Mouse (Mus musculus) midbrain, embryonic 16.5 days (tissue): ENCODE data around the gene Spaca4. TPM values are rescaled to one million over a fixed set of nuclear protein-coding genes. Genes with fewer than 3 reads are reported as not detected.

ENCODE experiments used
- ATAC-seq: fragments of 200-750 bp; cut with Nextera tagmentation; 2 replicates; pipeline ENCODE4 v1.8.0; 2017; ENCODE audit warnings: moderate TSS enrichment
- H3K27ac ChIP-seq: fragments of 300-500 bp; sonication (generic); 2 replicates; pipeline ENCODE4 v1.5.1; 2014; ENCODE audit warnings: mild to moderate bottlenecking, low read length, mixed read lengths
- H3K27me3 ChIP-seq: fragments of 300-500 bp; sonication (generic); 2 replicates; pipeline ENCODE4 v1.6.1; 2014; ENCODE audit warnings: low read depth, low read length, mixed read lengths; ENCODE audit not compliant: control insufficient read depth, insufficient read depth
- H3K36me3 ChIP-seq: fragments of 300-500 bp; sonication (generic); 2 replicates; pipeline ENCODE4 v1.6.1; 2014; ENCODE audit warnings: mild to moderate bottlenecking, low read length, moderate library complexity, mixed read lengths; ENCODE audit not compliant: control insufficient read depth, insufficient read depth
- H3K4me1 ChIP-seq: fragments of 300-500 bp; sonication (generic); 2 replicates; pipeline ENCODE4 v1.6.1; 2014; ENCODE audit warnings: mild to moderate bottlenecking, low read length, mixed read lengths; ENCODE audit not compliant: control insufficient read depth, insufficient read depth
- H3K4me2 ChIP-seq: fragments of 300-500 bp; sonication (generic); 2 replicates; pipeline ENCODE4 v1.6.1; 2014; ENCODE audit warnings: mild to moderate bottlenecking, low read length, mixed read lengths
- H3K4me3 ChIP-seq: fragments of 300-500 bp; sonication (generic); 2 replicates; pipeline ENCODE4 v1.5.1; 2014; ENCODE audit warnings: low read depth, mild to moderate bottlenecking, low read length, moderate library complexity, mixed read lengths
- H3K9ac ChIP-seq: fragments of 300-500 bp; sonication (generic); 2 replicates; pipeline ENCODE4 v1.6.1; 2014; ENCODE audit warnings: low read depth, low read length, mixed read lengths
- H3K9me3 ChIP-seq: fragments of 300-500 bp; sonication (generic); replicated peaks from 2 replicates; pipeline ENCODE4 v1.6.1; 2014; ENCODE audit warnings: mild to moderate bottlenecking, low read length, mixed read lengths; ENCODE audit not compliant: control insufficient read depth, poor library complexity, severe bottlenecking
- WGBS: fragments of 180-500 bp; shearing (Covaris S2); extraction: QIAGEN DNeasy Blood & Tissue Kit; methylation state at CpG from one replicate; pipeline ENCODE4 v1.1.7; 2014; 5-methylcytosine and 5-hydroxymethylcytosine counted together
- polyA plus RNA-seq: library from polyadenylated mRNA; unstranded; fragments of >200 nt; fragmentation: Nextera tagmentation; extraction: Ambion mirVana; gene quantifications from 2 replicates; pipeline ENCODE4 v1.2.1, GENCODE M21; 2015

Spaca4 gene
- polyA plus RNA-seq, 1 experiment from 2014 or later, result not detected

DNA sequence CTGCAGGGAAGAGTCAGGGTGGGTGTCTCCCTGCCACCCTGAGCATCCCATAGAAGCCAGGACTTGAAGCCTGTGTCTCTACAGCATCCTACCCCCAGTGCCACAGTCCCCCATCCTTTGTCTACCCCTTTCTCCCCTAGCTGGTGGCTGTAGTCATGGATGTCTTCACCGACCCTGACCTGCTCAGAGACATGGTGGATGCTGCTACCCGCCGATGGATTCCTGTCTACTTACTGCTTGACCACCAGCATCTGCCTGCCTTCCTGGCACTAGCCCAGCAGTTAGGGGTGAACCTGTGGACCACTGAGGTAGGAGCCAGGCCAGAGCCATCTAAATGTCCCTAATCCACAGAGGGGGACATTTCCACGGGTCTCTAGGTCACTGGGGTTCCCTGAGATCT is 2.3 kb downstream of the Spaca4 start:
- H3K27me3 ChIP-seq, result no peaks in the 10 kb centered on the region
- no peaks in the 10 kb centered on the region for H3K9me3 ChIP-seq
- no peak overlapping the region for H3K4me2 ChIP-seq
- H3K36me3 ChIP-seq, result peaks cover 26% of the 10 kb centered on the region
- peaks cover 14% of the 10 kb centered on the region for H3K4me1 ChIP-seq
- no peak for ATAC-seq
- no peak overlapping the region for H3K27ac ChIP-seq
- H3K9ac ChIP-seq, result no peak overlapping the region
- 97% methylated on average over 4 of the region's 4 CpGs for WGBS
- H3K4me3 ChIP-seq, result no peak overlapping the region

DNA sequence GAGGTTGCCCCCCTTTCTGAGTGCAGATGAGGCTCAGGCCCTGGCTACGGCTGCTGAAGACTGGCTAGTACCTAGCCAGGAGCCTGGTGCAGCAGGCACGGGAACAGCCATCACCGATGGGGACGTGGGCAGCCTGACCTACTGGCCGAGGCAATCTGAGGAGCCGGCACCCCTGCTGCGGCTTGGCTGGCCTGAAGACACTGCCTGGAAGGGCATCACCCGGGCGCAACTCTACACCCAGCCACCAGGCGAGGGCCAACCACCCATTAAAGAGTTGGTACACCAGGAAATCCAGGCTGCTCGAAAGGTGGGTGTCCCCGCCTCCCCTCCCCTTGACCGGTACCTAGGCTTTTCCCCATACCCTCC is 3.3 kb downstream of the Spaca4 start:
- no peak for ATAC-seq
- Histone ChIP-seq H3K36me3 (peaks cover 26% of the 10 kb centered on the region), H3K4me3 (no peak overlapping the region), H3K9ac (0 out of 2 replicates have a peak overlapping the region, but pooled peaks have one; percentile 20), H3K9me3 (no peaks in the 10 kb centered on the region), H3K4me1 (peaks cover 14% of the 10 kb centered on the region), H3K27me3 (no peaks in the 10 kb centered on the region), H3K4me2 (no peak overlapping the region), H3K27ac (no peak overlapping the region)
- 83% methylated on average over 13 of the region's 13 CpGs for WGBS

DNA sequence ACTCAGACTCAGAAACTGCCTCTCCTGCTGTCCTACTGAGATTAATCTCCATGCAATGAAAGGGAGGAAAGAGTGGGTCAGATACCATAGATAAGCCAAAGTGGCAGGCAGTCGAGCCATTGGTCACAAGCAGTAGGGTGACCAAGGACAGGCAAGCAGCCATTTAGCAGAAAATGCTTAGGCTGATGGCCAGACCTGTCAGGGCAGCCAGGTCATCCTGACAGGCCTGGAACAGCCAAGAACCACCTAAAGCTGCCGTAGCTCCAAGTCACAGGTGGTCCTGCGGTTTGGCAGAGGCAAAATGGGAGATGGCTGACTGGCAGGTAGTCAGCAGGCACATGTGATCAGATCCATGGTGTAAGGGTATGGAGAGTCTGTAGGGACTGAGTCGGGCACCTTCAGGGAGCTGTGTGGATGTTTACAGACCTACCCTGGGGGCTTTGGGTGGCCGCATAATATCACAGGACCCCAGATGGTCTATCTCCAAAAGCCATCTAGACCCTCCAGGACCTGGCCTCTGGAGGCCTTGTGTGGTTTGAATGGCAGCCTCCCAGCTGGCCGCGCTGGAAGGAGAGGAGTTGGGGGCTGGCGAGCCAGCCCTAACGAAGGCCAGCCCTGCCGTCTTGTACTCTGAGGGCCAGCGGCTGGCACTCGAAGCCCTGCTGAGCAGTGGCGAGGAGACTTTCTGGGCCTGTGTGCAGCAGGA is 3.8 kb downstream of the Spaca4 start:
- 58% methylated on average over 13 of the region's 13 CpGs for WGBS
- Histone ChIP-seq H3K27ac (no peak overlapping the region), H3K9me3 (no peaks in the 10 kb centered on the region), H3K9ac (no peak overlapping the region), H3K4me2 (no peak overlapping the region), H3K36me3 (peaks cover 26% of the 10 kb centered on the region), H3K27me3 (no peaks in the 10 kb centered on the region), H3K4me1 (peaks cover 19% of the 10 kb centered on the region), H3K4me3 (no peak overlapping the region)
- ATAC-seq, result no peak

DNA sequence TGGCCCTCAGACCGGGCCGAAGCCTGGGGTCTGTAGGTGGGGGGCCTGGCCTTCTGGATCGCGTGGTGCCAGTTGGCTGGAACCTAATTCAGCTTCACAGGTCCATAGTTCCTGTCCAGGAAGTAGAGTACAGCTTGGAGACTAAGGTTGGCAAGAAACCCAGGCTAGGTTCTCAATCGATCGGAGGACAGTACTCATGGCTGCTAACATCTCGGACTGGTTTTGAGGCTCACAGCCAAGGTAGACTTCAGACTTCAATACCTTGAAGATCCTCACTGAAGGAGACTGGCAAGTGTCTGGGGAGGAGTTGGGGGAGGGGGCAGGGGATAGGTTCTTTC is 4.4 kb downstream of the Spaca4 start:
- Histone ChIP-seq H3K27ac (no peak overlapping the region), H3K4me2 (no peak overlapping the region), H3K36me3 (peaks cover 26% of the 10 kb centered on the region), H3K27me3 (no peaks in the 10 kb centered on the region), H3K4me3 (no peak overlapping the region), H3K9me3 (no peaks in the 10 kb centered on the region), H3K4me1 (peaks cover 25% of the 10 kb centered on the region), H3K9ac (no peak overlapping the region)
- WGBS, result 83% methylated on average over 7 of the region's 7 CpGs
- no peak for ATAC-seq

DNA sequence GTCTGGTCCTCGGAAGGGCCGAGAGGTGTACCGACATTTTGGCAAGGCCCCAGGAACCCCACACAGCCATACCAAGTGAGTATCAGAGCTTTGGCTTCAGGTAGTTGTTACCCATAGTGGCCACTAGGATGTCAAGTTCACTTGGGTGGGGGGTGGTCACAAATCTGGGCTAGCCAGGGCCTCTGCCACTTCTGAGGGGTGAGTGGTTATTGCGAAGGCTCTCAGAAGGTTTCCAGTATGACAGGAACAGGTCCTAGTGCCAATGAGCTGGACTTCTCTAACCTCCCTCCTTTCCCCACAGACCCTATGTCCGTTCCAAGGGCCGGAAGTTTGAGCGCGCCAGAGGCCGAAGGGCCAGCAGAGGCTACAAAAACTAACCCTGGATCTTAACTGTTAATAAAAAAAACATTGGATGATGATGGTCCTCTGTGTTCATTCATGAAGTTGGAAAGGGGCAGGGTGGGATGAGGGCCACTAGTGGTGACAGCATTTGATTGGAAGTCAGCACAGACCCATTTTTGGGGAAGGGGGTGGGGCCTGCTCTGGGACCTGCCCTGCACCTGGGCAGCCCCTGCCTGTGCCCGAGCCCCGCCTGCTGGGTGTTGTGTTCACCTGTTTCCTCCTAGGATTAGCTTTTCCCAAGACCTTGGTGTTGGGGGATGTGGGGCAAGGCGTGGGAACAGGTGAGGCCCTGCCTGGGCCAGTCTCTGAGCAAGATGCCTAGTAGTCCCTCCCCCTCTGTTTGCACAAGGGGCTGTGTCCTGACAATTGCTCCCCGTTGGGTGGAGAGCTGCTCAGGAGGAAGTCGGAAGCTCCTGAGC is 5.0 kb downstream of the Spaca4 start, which contains the start of gene Fam83e:
TSS of gene Fam83e (plus strand) at position 800 of the 821 bp plus-strand sequence.
- Histone ChIP-seq H3K36me3 (peaks cover 26% of the 10 kb centered on the region), H3K27ac (no peak within 1 kb of the TSS), H3K4me1 (peaks cover 31% of the 10 kb centered on the region), H3K9ac (no peak within 1 kb of the TSS), H3K27me3 (no peaks in the 10 kb centered on the region), H3K4me3 (no peak within 1 kb of the TSS), H3K4me2 (no peak within 1 kb of the TSS), H3K9me3 (no peaks in the 10 kb centered on the region)
- ATAC-seq, result no peak
- 82% methylated on average over 13 of the region's 14 CpGs for WGBS

DNA sequence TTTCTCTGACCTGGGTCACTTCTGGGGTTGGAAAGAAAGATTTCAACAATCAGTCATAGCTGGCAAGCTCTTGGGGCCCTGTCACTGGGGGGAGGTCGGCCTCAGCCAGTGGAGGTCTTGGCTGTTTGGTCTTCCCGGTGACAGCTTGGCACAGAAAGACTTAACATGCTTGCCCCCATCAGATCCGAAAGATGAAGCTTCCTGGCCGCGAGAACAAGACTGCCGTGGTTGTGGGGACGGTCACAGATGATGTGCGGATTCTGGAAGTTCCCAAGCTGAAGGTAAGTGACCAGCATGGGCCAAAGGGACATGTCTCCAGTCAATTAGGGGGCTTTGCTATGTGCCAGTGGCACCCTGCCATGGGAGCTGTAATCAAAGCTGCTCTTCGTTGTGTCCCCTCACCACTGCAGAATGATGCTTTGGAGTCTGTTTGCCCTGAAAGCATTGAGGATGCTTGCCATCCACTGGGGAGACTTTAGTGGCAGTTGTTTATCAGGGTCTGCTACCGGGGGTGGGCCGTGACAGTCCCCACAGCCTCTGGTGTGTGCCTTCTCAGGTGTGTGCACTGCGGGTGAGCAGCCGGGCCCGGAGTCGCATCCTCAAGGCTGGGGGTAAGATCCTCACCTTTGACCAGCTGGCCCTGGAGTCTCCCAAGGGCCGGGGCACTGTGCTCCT is 5.7 kb downstream of the Spaca4 start:
- WGBS, result 91% methylated on average over 15 of the region's 16 CpGs
- Histone ChIP-seq H3K9ac (0 out of 2 replicates have a peak overlapping the region, but pooled peaks have one; percentile 30), H3K4me2 (no peak overlapping the region), H3K4me3 (no peak overlapping the region), H3K36me3 (peaks cover 24% of the 10 kb centered on the region), H3K27ac (no peak overlapping the region), H3K4me1 (peaks cover 35% of the 10 kb centered on the region), H3K9me3 (no peaks in the 10 kb centered on the region), H3K27me3 (no peaks in the 10 kb centered on the region)
- ATAC-seq, result no peak

DNA sequence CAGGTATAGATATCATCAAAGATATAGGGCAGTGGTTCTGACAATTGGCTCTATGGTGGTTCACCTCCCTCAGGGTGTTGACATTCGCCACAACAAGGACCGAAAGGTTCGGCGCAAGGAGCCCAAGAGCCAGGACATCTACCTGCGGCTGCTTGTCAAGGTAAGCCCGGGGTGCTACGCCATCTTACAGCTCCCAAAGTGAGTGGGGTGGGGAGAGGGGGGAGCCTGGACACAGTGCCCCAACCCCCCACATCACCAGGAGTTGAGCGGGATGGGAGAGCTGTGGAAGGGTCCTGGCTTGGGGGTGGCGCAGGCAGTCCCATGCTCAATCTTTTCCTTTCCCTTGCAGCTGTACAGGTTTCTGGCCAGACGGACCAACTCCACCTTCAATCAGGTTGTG is 6.4 kb downstream of the Spaca4 start:
- no peaks in the 10 kb centered on the region for H3K27me3 ChIP-seq
- no peak for ATAC-seq

DNA sequence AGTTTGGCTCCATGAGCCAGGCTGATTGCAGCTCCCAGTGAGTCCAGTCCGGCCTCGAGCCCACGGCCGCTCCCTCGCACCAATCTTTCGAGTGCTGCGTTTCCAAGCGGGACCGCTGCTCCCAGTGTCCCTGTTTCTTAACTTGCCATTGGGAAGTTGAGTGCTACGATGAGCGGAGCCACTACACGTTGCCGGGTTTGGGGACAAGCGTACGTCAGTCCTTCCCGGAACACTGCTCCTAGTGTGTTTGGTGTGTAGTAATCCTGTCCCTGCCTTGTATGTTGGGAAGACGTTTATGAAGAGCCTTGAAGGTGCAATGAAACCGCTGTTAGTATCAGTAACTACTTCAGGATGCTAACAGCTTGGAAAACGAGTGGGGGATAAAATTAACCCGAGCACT is 7.3 kb downstream of the Spaca4 start:
- ATAC-seq, result no peak
- H3K36me3 ChIP-seq, result peaks cover 22% of the 10 kb centered on the region
- no peaks in the 10 kb centered on the region for H3K9me3 ChIP-seq
- peak overlapping the region; percentile 78 for H3K4me3 ChIP-seq
- peak overlapping the region; percentile 94 for H3K27ac ChIP-seq
- WGBS, result under 1% methylated on average over 20 of the region's 20 CpGs
- H3K4me2 ChIP-seq, result peak overlapping the region; percentile 79
- H3K4me1 ChIP-seq, result peaks cover 43% of the 10 kb centered on the region
- peak overlapping the region; percentile 92 for H3K9ac ChIP-seq
- no peaks in the 10 kb centered on the region for H3K27me3 ChIP-seq

More for the DNA sequence above, 6.4 kb downstream of the Spaca4 start:
- peak overlapping the region; percentile 78 for H3K4me3 ChIP-seq
- 89% methylated on average over 10 of the region's 10 CpGs for WGBS
- peaks cover 40% of the 10 kb centered on the region for H3K4me1 ChIP-seq
- no peak overlapping the region for H3K27ac ChIP-seq
- peaks cover 23% of the 10 kb centered on the region for H3K36me3 ChIP-seq
- no peaks in the 10 kb centered on the region for H3K9me3 ChIP-seq
- H3K4me2 ChIP-seq, result peak overlapping the region; percentile 79
- 0 out of 2 replicates have a peak overlapping the region, but pooled peaks have one; percentile 30 for H3K9ac ChIP-seq
